Mouse (Mus musculus) MEL (cell line): ENCODE measurements around the gene BC016579. TPM values are rescaled to one million over a fixed set of nuclear protein-coding genes. Genes with fewer than 3 reads are reported as not detected.

Source experiments
- DNase-seq: peaks from one replicate; pipeline ENCODE4 v3.0.0; 2011; ENCODE audit warnings: low read depth, low spot score
- H3K27ac ChIP-seq: 2 replicates; pipeline ENCODE4 v1.5.1; 2012; ENCODE audit warnings: low read depth, mild to moderate bottlenecking, control low read depth, low read length, moderate library complexity; ENCODE audit not compliant: control insufficient read depth
- H3K27me3 ChIP-seq, 2 experiments: fragments of 150-350 bp in 1 of 2; sonication (generic) in 1 of 2; 2 replicates each; pipeline ENCODE4 v1.6.1; 2012; ENCODE audit warnings: low read length in 2 of 2, mild to moderate bottlenecking in 2 of 2, improper control_type of control experiment in 1 of 2, moderate library complexity in 1 of 2; ENCODE audit not compliant: insufficient read depth in 2 of 2, control insufficient read depth in 1 of 2
- H3K36me3 ChIP-seq, 2 experiments: 2 replicates each; pipeline ENCODE4 v1.6.1; 2012 to 2014; ENCODE audit warnings: low read length in 2 of 2, improper control_type of control experiment in 1 of 2, inconsistent platforms in 1 of 2, mild to moderate bottlenecking in 1 of 2; ENCODE audit not compliant: insufficient read depth in 2 of 2, control insufficient read depth in 1 of 2
- H3K4me1 ChIP-seq, 2 experiments: fragments of 150-350 bp in 1 of 2; sonication (generic) in 1 of 2; 2 replicates each; pipeline ENCODE4 v1.6.1; 2012; ENCODE audit warnings: low read length in 2 of 2, improper control_type of control experiment in 1 of 2, mild to moderate bottlenecking in 1 of 2; ENCODE audit not compliant: insufficient read depth in 2 of 2, control insufficient read depth in 1 of 2
- H3K4me3 ChIP-seq, 2 experiments: fragments of 150-350 bp in 1 of 2; sonication (generic) in 1 of 2; 2 replicates each; pipeline ENCODE4 v1.5.1; 2012; ENCODE audit warnings: low read depth in 2 of 2, low read length in 2 of 2, mild to moderate bottlenecking in 2 of 2, moderate library complexity in 2 of 2, control low read depth in 1 of 2, improper control_type of control experiment in 1 of 2; ENCODE audit not compliant: control insufficient read depth in 1 of 2, insufficient read depth in 1 of 2
- H3K79me2 ChIP-seq: 2 replicates; pipeline ENCODE4 v1.6.1; 2012; ENCODE audit warnings: mild to moderate bottlenecking, low read length, moderate library complexity; ENCODE audit not compliant: control insufficient read depth, poor library complexity, insufficient read depth
- H3K9ac ChIP-seq: 2 replicates; pipeline ENCODE4 v1.6.1; 2012; ENCODE audit warnings: low read depth, mild to moderate bottlenecking, control low read depth, low read length, moderate library complexity; ENCODE audit not compliant: control insufficient read depth, poor library complexity, severe bottlenecking
- H3K9me3 ChIP-seq: fragments of 150-350 bp; sonication (generic); replicated peaks from 2 replicates; pipeline ENCODE4 v1.6.1; 2012; ENCODE audit warnings: mild to moderate bottlenecking, low read length, improper control_type of control experiment, moderate library complexity; ENCODE audit not compliant: insufficient read depth
- CTCF ChIP-seq, 3 experiments: IDR thresholded peaks in 2 of 3; conservative IDR thresholded peaks in 1 of 3; 2 replicates each; pipeline ENCODE4 v1.5.1; 2011 to 2012; ENCODE audit warnings: low read length in 3 of 3, low read depth in 2 of 3, mild to moderate bottlenecking in 2 of 3, improper control_type of control experiment in 1 of 3, inconsistent platforms in 1 of 3, mixed read lengths in 1 of 3, moderate library complexity in 1 of 3; ENCODE audit not compliant: control insufficient read depth in 1 of 3, insufficient read depth in 1 of 3, poor library complexity in 1 of 3, severe bottlenecking in 1 of 3
- E2F4 ChIP-seq: IDR thresholded peaks from 2 replicates; pipeline ENCODE4 v1.6.1; 2011; ENCODE audit warnings: low read depth, low read length, improper control_type of control experiment, borderline replicate concordance
- ELF1 ChIP-seq: IDR thresholded peaks from 2 replicates; pipeline ENCODE4 v1.6.1; 2014; ENCODE audit warnings: low read depth, mild to moderate bottlenecking, inconsistent platforms, low read length, improper control_type of control experiment, moderate library complexity
- ETS1 ChIP-seq: IDR thresholded peaks from 2 replicates; pipeline ENCODE4 v1.6.1; 2012; ENCODE audit warnings: low read depth, mild to moderate bottlenecking, inconsistent platforms, low read length, improper control_type of control experiment, moderate library complexity
- GABPA ChIP-seq: IDR thresholded peaks from 2 replicates; pipeline ENCODE4 v1.6.1; 2012; ENCODE audit warnings: low read depth, mild to moderate bottlenecking, inconsistent platforms, low read length, improper control_type of control experiment, moderate library complexity
- HCFC1 ChIP-seq: IDR thresholded peaks from 2 replicates; pipeline ENCODE4 v1.6.1; 2012; ENCODE audit warnings: low read depth, mild to moderate bottlenecking, inconsistent platforms, low read length, improper control_type of control experiment, moderate library complexity
- KAT2A ChIP-seq: conservative IDR thresholded peaks from 2 replicates; pipeline ENCODE4 v1.6.1; 2012; ENCODE audit warnings: low read depth, low read length, improper control_type of control experiment, inconsistent platforms
- MAFK ChIP-seq: IDR thresholded peaks from 2 replicates; pipeline ENCODE4 v1.6.1; 2011; ENCODE audit warnings: low read depth, mild to moderate bottlenecking, low read length, improper control_type of control experiment, borderline replicate concordance
- MEF2A ChIP-seq: IDR thresholded peaks from 2 replicates; pipeline ENCODE4 v1.6.1; 2014; ENCODE audit warnings: low read depth, mild to moderate bottlenecking, inconsistent platforms, low read length, improper control_type of control experiment; ENCODE audit not compliant: poor library complexity, insufficient replicate concordance, severe bottlenecking; ENCODE audit errors: extremely low read depth
- NELFE ChIP-seq: IDR thresholded peaks from 2 replicates; pipeline ENCODE4 v1.6.1; 2011; ENCODE audit warnings: low read depth, low read length, improper control_type of control experiment
- NRF1 ChIP-seq: IDR thresholded peaks from 2 replicates; pipeline ENCODE4 v1.6.1; 2014; ENCODE audit warnings: low read depth, mild to moderate bottlenecking, inconsistent platforms, low read length, improper control_type of control experiment, moderate library complexity; ENCODE audit not compliant: poor library complexity, insufficient read depth, severe bottlenecking
- POLR2A ChIP-seq, 2 experiments: IDR thresholded peaks; 2 replicates each; pipeline ENCODE4 v1.6.1; 2011 to 2012; ENCODE audit warnings: low read length in 2 of 2, mild to moderate bottlenecking in 2 of 2, control low read depth in 1 of 2, improper control_type of control experiment in 1 of 2, low read depth in 1 of 2, moderate library complexity in 1 of 2; ENCODE audit not compliant: control insufficient read depth in 1 of 2, insufficient read depth in 1 of 2, poor library complexity in 1 of 2
- POLR2AphosphoS2 ChIP-seq: IDR thresholded peaks from 2 replicates; pipeline ENCODE4 v1.6.1; 2011; ENCODE audit warnings: low read length, improper control_type of control experiment
- POLR2AphosphoS5 ChIP-seq: IDR thresholded peaks from 2 replicates; pipeline ENCODE4 v1.6.1; 2012; ENCODE audit warnings: low read depth, borderline replicate concordance, mild to moderate bottlenecking, inconsistent platforms, low read length, moderate library complexity, mixed read lengths
- RAD21 ChIP-seq: IDR thresholded peaks from 2 replicates; pipeline ENCODE4 v1.6.1; 2011; ENCODE audit warnings: mild to moderate bottlenecking, low read depth, low read length, improper control_type of control experiment
- SIN3A ChIP-seq: IDR thresholded peaks from 2 replicates; pipeline ENCODE4 v1.6.1; 2012; ENCODE audit warnings: low read length, improper control_type of control experiment, inconsistent platforms
- TCF12 ChIP-seq: IDR thresholded peaks from 2 replicates; pipeline ENCODE4 v1.6.1; 2014; ENCODE audit warnings: low read depth, mild to moderate bottlenecking, inconsistent platforms, low read length, improper control_type of control experiment, moderate library complexity
- UBTF ChIP-seq: IDR thresholded peaks from 2 replicates; pipeline ENCODE4 v1.6.1; 2012; ENCODE audit warnings: low read depth, mild to moderate bottlenecking, inconsistent platforms, low read length, improper control_type of control experiment, moderate library complexity, borderline replicate concordance; ENCODE audit not compliant: insufficient read depth
- USF2 ChIP-seq, 2 experiments: IDR thresholded peaks; 2 replicates each; pipeline ENCODE4 v1.6.1; 2011 to 2012; ENCODE audit warnings: improper control_type of control experiment in 2 of 2, low read length in 2 of 2, borderline replicate concordance in 1 of 2, inconsistent platforms in 1 of 2, low read depth in 1 of 2, mild to moderate bottlenecking in 1 of 2; ENCODE audit not compliant: insufficient read depth in 1 of 2
- ZC3H11A ChIP-seq: IDR thresholded peaks from 2 replicates; pipeline ENCODE4 v1.6.1; 2012; ENCODE audit warnings: low read depth, mild to moderate bottlenecking, inconsistent platforms, low read length, improper control_type of control experiment
- ZMIZ1 ChIP-seq: IDR thresholded peaks from 2 replicates; pipeline ENCODE4 v1.6.1; 2012; ENCODE audit warnings: low read depth, mild to moderate bottlenecking, inconsistent platforms, low read length, improper control_type of control experiment, moderate library complexity
- polyA plus RNA-seq, 2 experiments: library from polyadenylated mRNA; stranded (reverse) in 1 of 2; unstranded in 1 of 2; fragments of >175 nt in 1 of 2; fragments of >200 nt in 1 of 2; gene quantifications; 2 replicates each; pipeline versions ENCODE4 v1.2.1 to v1.2.4; 2012; ENCODE audit warnings: low replicate concordance in 2 of 2, low read depth in 1 of 2; ENCODE audit not compliant: insufficient read length in 2 of 2, insufficient read depth in 1 of 2, missing spikeins in 1 of 2
- total RNA-seq: library from RNA; depleted of rRNA; stranded (reverse); fragments of 300-350 nt; gene quantifications from 2 replicates; pipeline ENCODE4 v1.2.3, GENCODE M21; 2012

BC016579 gene
- total and polyA plus RNA-seq, 3 experiments: not detected

- no peak overlapping the region for H3K9ac ChIP-seq
- H3K79me2 ChIP-seq: no peaks in the 10 kb centered on the region
- no peaks in the 10 kb centered on the region for H3K9me3 ChIP-seq
- peaks cover 0 to 2% of the 10 kb centered on the region in 2 experiments; a peak in 1 of 4 replicates for H3K36me3 ChIP-seq
- TF ChIP-seq TCF12 (no peak), HCFC1 (no peak), MAFK (no peak), POLR2AphosphoS2 (no peak), E2F4 (no peak), SIN3A (no peak), ELF1 (no peak), MEF2A (no peak), POLR2A (IDR thresholded peaks at IDR 0.05; ENCODE audit: control insufficient read depth in 1 of 2, insufficient read depth in 1 of 2, low read depth in 1 of 2, low read length in 2 of 2, poor library complexity in 1 of 2) (no peak), POLR2AphosphoS5 (no peak)
- H3K27me3 ChIP-seq: no peaks in the 10 kb centered on the region
- no peak for DNase-seq
- no peak overlapping the region for H3K27ac ChIP-seq
- H3K4me1 ChIP-seq: no peaks in the 10 kb centered on the region
- H3K4me3 ChIP-seq: no peak overlapping the region
Observed at GRCm38 (mm10) chr16:45643944-45644343, 9.9 kb downstream of the BC016579 start.

- no peaks in the 10 kb centered on the region for H3K79me2 ChIP-seq
- H3K9ac ChIP-seq: no peak overlapping the region
- no peak overlapping the region for H3K27ac ChIP-seq
- H3K36me3 ChIP-seq: peaks cover 0 to 2% of the 10 kb centered on the region in 2 experiments; a peak in 1 of 4 replicates
- no peak overlapping the region for H3K4me3 ChIP-seq
- H3K4me1 ChIP-seq: no peaks in the 10 kb centered on the region
- H3K9me3 ChIP-seq: no peaks in the 10 kb centered on the region
- no peak for DNase-seq
- TF ChIP-seq UBTF (no peak), ZMIZ1 (no peak), GABPA (no peak), NELFE (no peak), TCF12 (no peak), POLR2AphosphoS5 (no peak), NRF1 (no peak), CTCF (IDR thresholded peaks at IDR 0.05 in 2 of 3, conservative IDR thresholded peaks at IDR 0.05 in 1 of 3; ENCODE audit: control insufficient read depth in 1 of 3, insufficient read depth in 1 of 3, low read depth in 2 of 3, low read length in 3 of 3, poor library complexity in 1 of 3, severe bottlenecking in 1 of 3) (no peak), RAD21 (no peak), ETS1 (no peak), SIN3A (no peak), USF2 (IDR thresholded peaks at IDR 0.05; ENCODE audit: borderline replicate concordance in 1 of 2, insufficient read depth in 1 of 2, low read depth in 1 of 2, low read length in 2 of 2) (no peak), KAT2A (no peak), ZC3H11A (no peak)
- H3K27me3 ChIP-seq: no peaks in the 10 kb centered on the region
Observed at GRCm38 (mm10) chr16:45641301-45641700, 12.6 kb downstream of the BC016579 start.
